Mouse (Mus musculus) limb, embryonic 10.5 days (tissue): Measurements from ENCODE around the gene Psma7. TPM values are rescaled to one million over a fixed set of nuclear protein-coding genes. Genes with fewer than 3 reads are reported as not detected.
A peak's percentile ranks its signal among the peaks of the same experiment; 100 is the strongest.

Experiments used
- DNase-seq: peaks from one replicate; pipeline ENCODE4 v3.0.0-alpha.2; 2017; ENCODE audit warnings: low spot score
- H3K27ac ChIP-seq: fragments of 300-500 bp; sonication (generic); 2 replicates; pipeline ENCODE4 v1.5.1; 2016; ENCODE audit warnings: mild to moderate bottlenecking
- H3K27me3 ChIP-seq: fragments of 300-500 bp; sonication (generic); 2 replicates; pipeline ENCODE4 v1.6.1; 2016; ENCODE audit warnings: low read depth, mild to moderate bottlenecking; ENCODE audit not compliant: poor library complexity, severe bottlenecking
- H3K36me3 ChIP-seq: fragments of 300-500 bp; sonication (generic); 2 replicates; pipeline ENCODE4 v1.6.1; 2016; ENCODE audit warnings: mild to moderate bottlenecking, moderate library complexity
- H3K4me1 ChIP-seq: fragments of 300-500 bp; sonication (generic); 2 replicates; pipeline ENCODE4 v1.6.1; 2016
- H3K4me3 ChIP-seq: fragments of 300-500 bp; sonication (generic); 2 replicates; pipeline ENCODE4 v1.5.1; 2016; ENCODE audit warnings: mild to moderate bottlenecking, moderate library complexity
- H3K9me3 ChIP-seq: fragments of 300-500 bp; sonication (generic); replicated peaks from 2 replicates; pipeline ENCODE4 v1.6.1; 2016; ENCODE audit warnings: mild to moderate bottlenecking
- WGBS: fragments of 180-500 bp; shearing (Covaris S2); methylation state at CpG from one replicate; pipeline ENCODE4 v1.1.7; 2016; 5-methylcytosine and 5-hydroxymethylcytosine counted together
- polyA plus RNA-seq: library from polyadenylated mRNA; unstranded; fragments of >200 nt; fragmentation: Nextera tagmentation; extraction: Ambion mirVana; gene quantifications from 2 replicates; pipeline ENCODE4 v1.2.1, GENCODE M21; 2016

The Psma7 gene
- polyA plus RNA-seq, 1 experiment from 2014 or later, result 868 TPM

GRCm38 (mm10) chr2:180069770-180070480 is 27.7 kb upstream of the Psma7 start:
- H3K36me3 ChIP-seq, result peaks cover 42% of the 10 kb centered on the region
- DNase-seq, result no peak
- H3K9me3 ChIP-seq, result no peaks in the 10 kb centered on the region; the same call in 1 of the 2 replicates
- H3K27me3 ChIP-seq, result no peaks in the 10 kb centered on the region
- H3K4me1 ChIP-seq, result peaks cover 10% of the 10 kb centered on the region
- peak overlapping the region; percentile 85 for H3K27ac ChIP-seq
- WGBS, result 37% methylated on average over 20 of the region's 20 CpGs
- peak overlapping the region; percentile 80 for H3K4me3 ChIP-seq

GRCm38 (mm10) chr2:180063338-180064131 is 21.3 kb upstream of the Psma7 start:
- no peak for DNase-seq
- peaks cover 87% of the 10 kb centered on the region for H3K36me3 ChIP-seq
- WGBS, result 95% methylated on average over 11 of the region's 11 CpGs
- no peak overlapping the region for H3K27ac ChIP-seq
- no peaks in the 10 kb centered on the region; the same call in 1 of the 2 replicates for H3K9me3 ChIP-seq
- H3K4me3 ChIP-seq, result no peak overlapping the region
- no peaks in the 10 kb centered on the region for H3K4me1 ChIP-seq
- no peaks in the 10 kb centered on the region for H3K27me3 ChIP-seq

GRCm38 (mm10) chr2:180053001-180053400 is 10.8 kb upstream of the Psma7 start:
- DNase-seq, result no peak
- Histone ChIP-seq H3K4me3 (no peak overlapping the region), H3K27me3 (no peaks in the 10 kb centered on the region), H3K27ac (no peak overlapping the region), H3K9me3 (no peaks in the 10 kb centered on the region), H3K36me3 (peaks cover 62% of the 10 kb centered on the region), H3K4me1 (peaks cover 9% of the 10 kb centered on the region; the same call in 1 of the 2 replicates)
- 97% methylated on average over 9 of the region's 9 CpGs for WGBS

GRCm38 (mm10) chr2:180051986-180052733 is 9.9 kb upstream of the Psma7 start:
- peaks cover 62% of the 10 kb centered on the region for H3K36me3 ChIP-seq
- H3K9me3 ChIP-seq, result no peaks in the 10 kb centered on the region
- H3K4me1 ChIP-seq, result peaks cover 9% of the 10 kb centered on the region; the same call in 1 of the 2 replicates
- no peak overlapping the region for H3K27ac ChIP-seq
- no peaks in the 10 kb centered on the region for H3K27me3 ChIP-seq
- WGBS, result 92% methylated on average over 14 of the region's 14 CpGs
- DNase-seq, result no peak
- H3K4me3 ChIP-seq, result no peak overlapping the region

GRCm38 (mm10) chr2:180050986-180051385 is 8.8 kb upstream of the Psma7 start:
- Histone ChIP-seq H3K9me3 (no peaks in the 10 kb centered on the region), H3K4me1 (peaks cover 9% of the 10 kb centered on the region; the same call in 1 of the 2 replicates), H3K36me3 (peaks cover 59% of the 10 kb centered on the region), H3K27me3 (no peaks in the 10 kb centered on the region), H3K27ac (no peak overlapping the region), H3K4me3 (no peak overlapping the region)
- 23% methylated on average over 5 of the region's 5 CpGs for WGBS
- DNase-seq, result peak; percentile 90

GRCm38 (mm10) chr2:180047980-180048635 is 5.9 kb upstream of the Psma7 start:
- H3K4me1 ChIP-seq, result peaks cover 29% of the 10 kb centered on the region
- 95% methylated on average over 18 of the region's 18 CpGs for WGBS
- H3K9me3 ChIP-seq, result no peaks in the 10 kb centered on the region
- no peak overlapping the region for H3K27ac ChIP-seq
- no peak for DNase-seq
- no peaks in the 10 kb centered on the region for H3K27me3 ChIP-seq
- H3K36me3 ChIP-seq, result peaks cover 33% of the 10 kb centered on the region
- no peak overlapping the region for H3K4me3 ChIP-seq

GRCm38 (mm10) chr2:180047580-180047979 is 5.3 kb upstream of the Psma7 start:
- Histone ChIP-seq H3K9me3 (no peaks in the 10 kb centered on the region), H3K27me3 (no peaks in the 10 kb centered on the region), H3K36me3 (peaks cover 28% of the 10 kb centered on the region), H3K27ac (no peak overlapping the region), H3K4me3 (no peak overlapping the region), H3K4me1 (peaks cover 33% of the 10 kb centered on the region)
- no peak for DNase-seq
- 93% methylated on average over 3 of the region's 3 CpGs for WGBS

GRCm38 (mm10) chr2:180045283-180045682 is 3.0 kb upstream of the Psma7 start:
- Histone ChIP-seq H3K4me1 (peaks cover 35% of the 10 kb centered on the region), H3K36me3 (peaks cover 29% of the 10 kb centered on the region), H3K27me3 (no peaks in the 10 kb centered on the region), H3K4me3 (no peak overlapping the region), H3K27ac (no peak overlapping the region), H3K9me3 (no peaks in the 10 kb centered on the region)
- 59% methylated on average over 4 of the region's 4 CpGs for WGBS
- DNase-seq, result peak; percentile 50

- H3K27me3 ChIP-seq, result no peaks in the 10 kb centered on the region
- no peaks in the 10 kb centered on the region for H3K9me3 ChIP-seq
- peak overlapping the region; percentile 97 for H3K27ac ChIP-seq
- H3K4me3 ChIP-seq, result peak overlapping the region; percentile 73
- under 1% methylated on average over 64 of the region's 66 CpGs for WGBS
- H3K36me3 ChIP-seq, result peaks cover 46% of the 10 kb centered on the region
- peak; percentile 80 for DNase-seq
- peaks cover 38% of the 10 kb centered on the region for H3K4me1 ChIP-seq
Observed at GRCm38 (mm10) chr2:180042858-180043515, 754 bp upstream of the Psma7 start.

GRCm38 (mm10) chr2:180041577-180042255 is 517 bp downstream of the Psma7 start:
- DNase-seq, result peak; percentile 68
- no peaks in the 10 kb centered on the region for H3K27me3 ChIP-seq
- H3K27ac ChIP-seq, result peak overlapping the region; percentile 97
- peak overlapping the region; percentile 73 for H3K4me3 ChIP-seq
- under 1% methylated on average over 66 of the region's 66 CpGs for WGBS
- H3K36me3 ChIP-seq, result peaks cover 49% of the 10 kb centered on the region
- no peaks in the 10 kb centered on the region for H3K9me3 ChIP-seq
- peaks cover 38% of the 10 kb centered on the region for H3K4me1 ChIP-seq

- DNase-seq, result no peak
- Histone ChIP-seq H3K9me3 (no peaks in the 10 kb centered on the region), H3K27ac (no peak overlapping the region), H3K27me3 (no peaks in the 10 kb centered on the region), H3K4me3 (peak overlapping the region; percentile 73), H3K36me3 (peaks cover 53% of the 10 kb centered on the region), H3K4me1 (peaks cover 41% of the 10 kb centered on the region)
- 50% methylated on average over 6 of the region's 6 CpGs for WGBS
Observed at GRCm38 (mm10) chr2:180040406-180040805, 1.8 kb downstream of the Psma7 start.
